Mouse (Mus musculus): ENCODE data around the gene Gimap4. TPM values are rescaled to one million over a fixed set of nuclear protein-coding genes. Genes with fewer than 3 reads are reported as not detected.

The Gimap4 gene
- polyA plus RNA-seq, 2 experiments = 9.6 to 9.8 TPM

DNA sequence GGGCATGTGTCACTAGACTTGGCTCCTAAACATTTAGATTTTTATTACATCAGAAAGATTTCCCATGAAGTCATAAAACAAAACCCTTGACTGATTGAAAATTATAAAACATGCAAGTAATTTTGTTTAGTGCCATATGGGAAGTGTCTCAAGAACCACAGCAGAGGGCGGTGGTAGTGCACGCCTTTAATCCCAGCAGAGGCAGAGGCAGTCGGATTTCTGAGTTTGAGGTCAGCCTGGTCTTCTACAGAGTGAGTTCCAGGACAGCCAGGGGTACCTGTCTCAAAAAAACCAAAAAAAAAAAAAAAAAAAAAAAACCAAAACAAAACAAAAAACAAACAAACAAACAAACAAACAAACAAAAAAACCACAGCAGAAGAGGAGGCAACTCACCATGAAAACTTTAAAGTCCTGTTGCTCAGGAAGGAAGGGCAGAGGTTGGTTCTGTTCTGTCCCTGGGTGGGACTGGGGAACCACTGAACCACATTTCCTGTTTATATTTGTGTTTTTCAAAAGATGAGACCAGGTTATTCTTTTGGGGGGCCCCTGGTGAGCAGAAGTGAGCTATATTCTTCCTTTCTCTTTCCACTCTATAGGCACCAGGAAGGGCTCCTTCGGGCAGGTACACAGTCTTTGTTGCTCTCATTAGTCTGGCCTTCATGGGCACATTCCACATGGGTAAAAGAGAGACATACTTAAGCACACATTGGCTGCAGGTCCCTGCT is 12.6 kb downstream of the Gimap4 start:
- Histone ChIP-seq H3K27ac (replicated peaks; ENCODE audit: low read depth, low read length) (no peak overlapping the region), H3K27me3 (ENCODE audit: control insufficient read depth, insufficient read depth, low read length) (no peaks in the 10 kb centered on the region), H3K9ac (ENCODE audit: low read depth, low read length, severe bottlenecking) (no peak overlapping the region), H3K9me3 (ENCODE audit: control insufficient read depth, low read length) (no peaks in the 10 kb centered on the region), H3K4me1 (ENCODE audit: control insufficient read depth, insufficient read depth, low read length) (no peaks in the 10 kb centered on the region), H3K4me2 (replicated peaks; ENCODE audit: low read depth, low read length, severe bottlenecking) (no peak overlapping the region), H3K4me3 (replicated peaks; ENCODE audit: low read length) (no peak overlapping the region), H3K36me3 (ENCODE audit: control insufficient read depth, insufficient read depth, low read length) (no peaks in the 10 kb centered on the region)
- ATAC-seq (ENCODE audit: low FRiP score, low read depth) = no peak
- 75% methylated on average over 4 of the region's 4 CpGs for WGBS
- TF ChIP-seq POLR2A (IDR thresholded peaks at IDR 0.05; ENCODE audit: borderline replicate concordance, extremely low read depth, insufficient read depth, insufficient read length) = no peak
- DNase-seq (ENCODE audit: low spot score) = no peak

DNA sequence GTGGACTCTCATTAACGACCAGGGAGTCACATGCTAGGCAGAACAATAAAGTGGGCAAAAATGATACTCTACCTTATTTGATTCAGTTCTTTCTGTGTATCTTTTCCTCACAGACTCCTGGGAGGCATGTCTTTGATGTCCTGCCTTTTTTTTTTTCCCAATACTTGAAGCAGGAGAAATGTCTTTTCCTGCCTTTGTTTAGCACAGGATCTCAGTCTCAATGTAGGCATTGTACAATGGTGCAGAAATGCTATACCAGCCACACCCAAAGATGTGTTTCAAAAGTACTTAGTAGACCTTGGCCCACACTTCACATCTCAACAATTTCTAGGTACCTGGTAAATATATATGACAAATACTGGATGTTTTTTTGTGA is 13.2 kb downstream of the Gimap4 start:
- TF ChIP-seq POLR2A (IDR thresholded peaks at IDR 0.05; ENCODE audit: borderline replicate concordance, extremely low read depth, insufficient read depth, insufficient read length) = no peak
- Histone ChIP-seq H3K36me3 (ENCODE audit: control insufficient read depth, insufficient read depth, low read length) (no peaks in the 10 kb centered on the region), H3K4me1 (ENCODE audit: control insufficient read depth, insufficient read depth, low read length) (no peaks in the 10 kb centered on the region), H3K9me3 (ENCODE audit: control insufficient read depth, low read length) (no peaks in the 10 kb centered on the region), H3K27ac (replicated peaks; ENCODE audit: low read depth, low read length) (no peak overlapping the region), H3K4me2 (replicated peaks; ENCODE audit: low read depth, low read length, severe bottlenecking) (no peak overlapping the region), H3K4me3 (replicated peaks; ENCODE audit: low read length) (no peak overlapping the region), H3K9ac (ENCODE audit: low read depth, low read length, severe bottlenecking) (no peak overlapping the region), H3K27me3 (ENCODE audit: control insufficient read depth, insufficient read depth, low read length) (no peaks in the 10 kb centered on the region)
- 33% methylated on average over 1 of the region's 1 CpGs for WGBS
- ATAC-seq (ENCODE audit: low FRiP score, low read depth) (no peak), DNase-seq (ENCODE audit: low spot score) (no peak)

DNA sequence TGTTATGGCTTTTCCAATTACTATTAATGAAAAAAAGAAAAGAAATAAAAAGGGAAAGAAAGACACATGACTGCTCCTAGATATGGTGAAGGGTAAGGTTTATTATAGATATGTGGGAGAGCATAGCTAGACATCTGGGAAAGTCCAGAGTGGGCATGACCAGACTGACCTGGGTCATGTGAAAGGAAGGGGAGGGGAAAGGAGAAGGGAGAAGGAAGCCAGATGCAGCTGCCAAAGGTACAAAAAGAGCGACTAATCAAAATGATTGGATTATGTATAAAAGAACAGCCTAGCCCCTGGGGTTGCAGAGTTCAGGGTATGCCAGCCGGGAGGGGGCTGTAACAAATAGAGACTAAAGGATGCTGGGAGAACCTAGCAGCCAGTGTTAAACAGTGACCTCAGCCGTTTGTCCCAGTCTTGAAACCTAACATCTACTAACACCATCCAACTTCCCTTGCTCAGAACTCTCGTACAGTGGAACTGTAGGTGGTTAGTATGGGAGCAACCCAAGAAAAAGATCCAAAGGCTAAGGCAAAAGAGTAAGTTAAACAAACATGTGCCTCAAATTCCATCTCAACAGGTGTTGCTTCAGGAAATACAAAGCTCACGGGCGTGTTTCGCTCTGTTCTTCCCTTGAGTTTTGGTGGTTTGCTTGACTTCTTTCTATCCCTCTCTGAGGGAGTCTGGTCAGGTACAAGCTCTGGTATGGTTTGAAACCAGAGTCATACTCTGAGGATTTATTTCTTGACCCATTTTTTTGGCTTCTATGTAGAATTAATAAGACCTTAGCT is 13.9 kb downstream of the Gimap4 start:
- 81% methylated on average over 7 of the region's 7 CpGs for WGBS
- H3K36me3 ChIP-seq (ENCODE audit: control insufficient read depth, insufficient read depth, low read length) = no peaks in the 10 kb centered on the region
- no peak for TF ChIP-seq POLR2A (IDR thresholded peaks at IDR 0.05; ENCODE audit: borderline replicate concordance, extremely low read depth, insufficient read depth, insufficient read length)
- H3K9me3 ChIP-seq (ENCODE audit: control insufficient read depth, low read length) = no peaks in the 10 kb centered on the region
- no peak overlapping the region for H3K4me3 ChIP-seq (replicated peaks; ENCODE audit: low read length)
- H3K4me1 ChIP-seq (ENCODE audit: control insufficient read depth, insufficient read depth, low read length) = no peaks in the 10 kb centered on the region
- H3K27ac ChIP-seq (replicated peaks; ENCODE audit: low read depth, low read length) = no peak overlapping the region
- no peak for DNase-seq (ENCODE audit: low spot score)
- no peak overlapping the region for H3K9ac ChIP-seq (ENCODE audit: low read depth, low read length, severe bottlenecking)
- no peaks in the 10 kb centered on the region for H3K27me3 ChIP-seq (ENCODE audit: control insufficient read depth, insufficient read depth, low read length)
- no peak overlapping the region for H3K4me2 ChIP-seq (replicated peaks; ENCODE audit: low read depth, low read length, severe bottlenecking)
- no peak for ATAC-seq (ENCODE audit: low FRiP score, low read depth)

DNA sequence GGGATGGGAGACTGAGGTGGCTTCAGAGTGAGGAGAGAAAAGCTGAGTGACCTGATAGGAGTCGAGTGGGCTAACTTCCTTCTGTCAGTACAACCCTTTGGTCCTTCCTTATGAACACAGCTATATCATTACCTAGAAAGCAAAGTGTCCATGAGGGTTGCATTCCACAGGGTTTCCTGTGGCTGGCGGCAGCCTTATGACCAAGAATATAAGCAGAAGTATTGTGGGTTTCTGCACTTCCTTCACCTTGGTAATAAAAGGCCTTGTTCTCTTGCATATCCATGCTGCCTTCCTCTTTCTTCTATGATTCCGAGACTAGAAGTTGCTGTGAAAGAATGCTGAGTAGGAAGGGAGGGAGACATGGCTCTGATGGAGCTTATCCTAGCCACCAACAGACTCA is 14.5 kb downstream of the Gimap4 start:
- no peaks in the 10 kb centered on the region for H3K36me3 ChIP-seq (ENCODE audit: control insufficient read depth, insufficient read depth, low read length)
- H3K27ac ChIP-seq (replicated peaks; ENCODE audit: low read depth, low read length) = no peak overlapping the region
- no peak for DNase-seq (ENCODE audit: low spot score)
- H3K4me1 ChIP-seq (ENCODE audit: control insufficient read depth, insufficient read depth, low read length) = no peaks in the 10 kb centered on the region
- H3K4me2 ChIP-seq (replicated peaks; ENCODE audit: low read depth, low read length, severe bottlenecking) = no peak overlapping the region
- no peak overlapping the region for H3K9ac ChIP-seq (ENCODE audit: low read depth, low read length, severe bottlenecking)
- no peak overlapping the region for H3K4me3 ChIP-seq (replicated peaks; ENCODE audit: low read length)
- no peak for TF ChIP-seq POLR2A (IDR thresholded peaks at IDR 0.05; ENCODE audit: borderline replicate concordance, extremely low read depth, insufficient read depth, insufficient read length)
- WGBS = 80% methylated on average over 3 of the region's 3 CpGs
- no peak for ATAC-seq (ENCODE audit: low FRiP score, low read depth)
- no peaks in the 10 kb centered on the region for H3K27me3 ChIP-seq (ENCODE audit: control insufficient read depth, insufficient read depth, low read length)
- no peaks in the 10 kb centered on the region for H3K9me3 ChIP-seq (ENCODE audit: control insufficient read depth, low read length)

DNA sequence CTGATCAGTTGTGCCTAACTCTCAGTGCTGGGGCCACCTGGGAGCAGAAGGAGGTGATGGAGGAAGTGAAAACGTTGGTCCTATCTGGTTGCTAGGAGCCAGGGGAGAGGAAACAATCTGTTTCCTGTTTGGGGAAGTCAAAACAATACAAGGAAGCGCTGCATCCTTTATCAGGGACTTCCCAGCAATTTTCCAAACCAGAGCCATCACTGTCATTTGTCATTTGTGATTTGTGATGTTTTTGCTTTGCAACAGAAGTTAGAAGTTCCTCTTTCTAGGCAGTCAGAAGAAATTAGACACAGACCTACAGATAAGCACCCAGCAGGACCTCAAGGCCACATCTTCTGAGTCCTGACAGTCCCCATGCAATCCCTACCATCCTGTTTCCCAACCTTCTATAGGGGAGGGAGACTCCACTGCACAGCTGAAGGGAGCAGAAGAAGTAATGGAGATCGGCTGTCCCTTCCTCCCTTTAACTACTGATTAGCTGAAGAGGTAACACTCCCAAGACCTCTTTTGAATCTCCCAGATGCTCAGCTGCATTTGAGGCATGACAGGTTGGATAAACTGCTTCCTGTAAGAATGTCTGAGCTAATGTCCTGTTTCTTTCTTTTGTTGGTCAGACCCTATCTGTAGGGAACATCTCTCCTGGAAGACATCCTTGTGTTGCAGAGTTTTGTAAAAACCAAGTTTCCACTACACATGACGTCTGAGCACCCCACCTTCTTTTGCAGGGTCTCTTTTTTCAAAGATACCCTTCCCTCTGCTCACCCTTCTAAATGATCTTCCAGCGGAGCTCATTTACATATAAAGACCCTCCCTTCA is 16.1 kb downstream of the Gimap4 start:
- DNase-seq (ENCODE audit: low spot score) = no peak

More for the DNA sequence above, 16.1 kb downstream of the Gimap4 start:
- no peak overlapping the region; the same call in 1 of the 2 replicates for H3K27ac ChIP-seq (replicated peaks; ENCODE audit: low read depth, low read length)
- TF ChIP-seq POLR2A (IDR thresholded peaks at IDR 0.05; ENCODE audit: borderline replicate concordance, extremely low read depth, insufficient read depth, insufficient read length) = no peak
- H3K4me3 ChIP-seq (replicated peaks; ENCODE audit: low read length) = no peak overlapping the region
- H3K27me3 ChIP-seq (ENCODE audit: control insufficient read depth, insufficient read depth, low read length) = no peaks in the 10 kb centered on the region
- 59% methylated on average over 5 of the region's 5 CpGs for WGBS
- no peaks in the 10 kb centered on the region for H3K9me3 ChIP-seq (ENCODE audit: control insufficient read depth, low read length)
- no peaks in the 10 kb centered on the region for H3K4me1 ChIP-seq (ENCODE audit: control insufficient read depth, insufficient read depth, low read length)
- no peaks in the 10 kb centered on the region for H3K36me3 ChIP-seq (ENCODE audit: control insufficient read depth, insufficient read depth, low read length)
- ATAC-seq (ENCODE audit: low FRiP score, low read depth) = no peak
- H3K4me2 ChIP-seq (replicated peaks; ENCODE audit: low read depth, low read length, severe bottlenecking) = no peak overlapping the region
- no peak overlapping the region for H3K9ac ChIP-seq (ENCODE audit: low read depth, low read length, severe bottlenecking)

Data from limb, embryonic 14.5 days (tissue).